Mouse (Mus musculus) bone marrow macrophage, adult 2 months (primary cell): ENCODE data around the gene Gm20481.

Source experiments
- CTCF ChIP-seq: IDR thresholded peaks from 2 replicates; pipeline ENCODE4 v1.5.1; 2012; ENCODE audit warnings: low read depth, mild to moderate bottlenecking, low read length, moderate library complexity
- POLR2A ChIP-seq: IDR thresholded peaks from 2 replicates; pipeline ENCODE4 v1.6.1; 2012; ENCODE audit warnings: mild to moderate bottlenecking, low read depth, low read length, borderline replicate concordance

DNA sequence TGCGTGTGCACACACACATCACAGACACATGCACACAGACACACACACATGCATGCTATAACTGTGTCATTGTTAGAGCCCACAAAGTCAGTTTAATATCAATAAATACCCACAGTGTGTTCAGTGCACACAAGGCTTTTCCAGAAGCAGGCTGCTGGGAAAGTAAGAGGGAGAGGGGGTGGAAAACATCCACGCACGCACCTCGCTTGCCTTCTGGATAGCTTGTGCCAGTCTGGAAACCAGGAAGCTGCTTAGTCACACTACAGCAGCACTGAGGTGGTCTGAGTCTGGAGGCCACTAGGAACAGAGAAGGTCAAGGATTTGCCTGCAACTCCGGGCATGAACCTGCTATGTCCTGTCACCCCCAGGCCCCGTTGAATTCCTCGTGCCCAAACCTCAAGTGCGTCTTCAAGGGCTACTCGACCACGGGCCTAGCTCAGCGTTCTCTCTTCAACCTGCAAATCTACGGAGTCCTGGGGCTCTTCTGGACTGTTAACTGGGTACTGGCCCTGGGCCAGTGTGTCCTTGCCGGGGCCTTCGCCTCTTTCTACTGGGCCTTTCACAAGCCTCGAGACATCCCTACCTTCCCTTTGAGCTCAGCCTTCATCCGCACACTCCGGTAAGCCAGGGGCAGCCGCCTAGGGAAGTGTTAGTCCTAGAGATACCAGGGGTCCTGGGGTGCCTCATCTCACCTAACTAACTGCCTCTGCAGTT lies 42.2 kb upstream of the Gm20481 start:
- TF ChIP-seq CTCF, result no peak
- TF ChIP-seq POLR2A, result no peak
